Mouse (Mus musculus): ENCODE results near the gene Gm9376.
A peak's percentile ranks its signal among the peaks of the same experiment; 100 is the strongest.

Gene Gm9376

GRCm38 (mm10) chr14:118266660-118267059 lies at the start of gene Gm9376:
TSS of gene Gm9376 (plus strand) at chr14:118266960.
- DNase-seq (ENCODE audit: low spot score in 2 of 2), result no peak

- no peak for DNase-seq (ENCODE audit: low spot score in 2 of 2)
Observed at GRCm38 (mm10) chr14:118220885-118221284, 45.9 kb upstream of the Gm9376 start.

GRCm38 (mm10) chr14:118225061-118225743 lies 41.6 kb upstream of the Gm9376 start:
- DNase-seq (ENCODE audit: low spot score in 2 of 2), result no peak

GRCm38 (mm10) chr14:118225911-118226310 lies 40.8 kb upstream of the Gm9376 start:
- no peak for DNase-seq (ENCODE audit: low spot score in 2 of 2)

GRCm38 (mm10) chr14:118226471-118227155 lies 40.1 kb upstream of the Gm9376 start:
- DNase-seq (ENCODE audit: low spot score in 2 of 2), result no peak

GRCm38 (mm10) chr14:118232381-118232970 lies 34.3 kb upstream of the Gm9376 start:
- no peak for DNase-seq (ENCODE audit: low spot score in 2 of 2)

GRCm38 (mm10) chr14:118233786-118234540 lies 32.8 kb upstream of the Gm9376 start:
- DNase-seq (ENCODE audit: low spot score in 2 of 2), result no peak

- peak in 1 of 2 experiments; percentile 6 for DNase-seq (ENCODE audit: low spot score in 2 of 2)
Observed at GRCm38 (mm10) chr14:118234541-118235210, 32.1 kb upstream of the Gm9376 start.

- peak in 1 of 2 experiments; percentile 14 for DNase-seq (ENCODE audit: low spot score in 2 of 2)
Observed at GRCm38 (mm10) chr14:118235361-118235972, 31.3 kb upstream of the Gm9376 start.

- DNase-seq (ENCODE audit: low spot score in 2 of 2), result peak in 1 of 2 experiments; percentile 11
Observed at GRCm38 (mm10) chr14:118235973-118236885, 30.5 kb upstream of the Gm9376 start.

GRCm38 (mm10) chr14:118236886-118237289 lies 29.9 kb upstream of the Gm9376 start, which contains the start of gene Sox21:
TSS of gene Sox21 (minus strand) at chr14:118237030.
- DNase-seq (ENCODE audit: low spot score in 2 of 2), result peak in 1 of 2 experiments; percentile 7

- no peak for DNase-seq (ENCODE audit: low spot score in 2 of 2)
Observed at GRCm38 (mm10) chr14:118237786-118238185, 29.0 kb upstream of the Gm9376 start.

GRCm38 (mm10) chr14:118239351-118239750 lies 27.4 kb upstream of the Gm9376 start:
- DNase-seq (ENCODE audit: low spot score in 2 of 2), result no peak

- no peak for DNase-seq (ENCODE audit: low spot score in 2 of 2)
Observed at GRCm38 (mm10) chr14:118241416-118241815, 25.3 kb upstream of the Gm9376 start.

- no peak for DNase-seq (ENCODE audit: low spot score in 2 of 2)
Observed at GRCm38 (mm10) chr14:118253381-118253780, 13.4 kb upstream of the Gm9376 start.

- no peak for DNase-seq (ENCODE audit: low spot score in 2 of 2)
Observed at GRCm38 (mm10) chr14:118268849-118269248, 2.1 kb downstream of the Gm9376 start.

GRCm38 (mm10) chr14:118272594-118273555 lies 6.1 kb downstream of the Gm9376 start:
- no peak for DNase-seq (ENCODE audit: low spot score in 2 of 2)

GRCm38 (mm10) chr14:118277704-118278498 lies 11.1 kb downstream of the Gm9376 start:
- DNase-seq (ENCODE audit: low spot score in 2 of 2), result no peak
